Mouse (Mus musculus): Measurements from ENCODE around the gene Sgce. TPM values are rescaled to one million over a fixed set of nuclear protein-coding genes. Genes with fewer than 3 reads are reported as not detected.
A peak's percentile ranks its signal among the peaks of the same experiment; 100 is the strongest.

The Sgce gene
- total and polyA plus RNA-seq, 2 experiments from 2014 or later: 29.7 to 46.2 TPM

- H3K27ac ChIP-seq: no peak overlapping the region
- no peaks in the 10 kb centered on the region for H3K36me3 ChIP-seq (ENCODE audit: insufficient read depth, low read length)
- ATAC-seq: no peak
- TF ChIP-seq CTCF (IDR thresholded peaks at IDR 0.05; ENCODE audit: low read depth): no peak
- H3K9me3 ChIP-seq (ENCODE audit: low read length): 0 out of 2 replicates have a peak, but pooled peaks cover 4% of the 10 kb centered on the region
- H3K4me3 ChIP-seq (ENCODE audit: low read length): no peak overlapping the region
- H3K4me1 ChIP-seq (ENCODE audit: insufficient read depth, low read length): no peaks in the 10 kb centered on the region
- H3K9ac ChIP-seq (replicated peaks; ENCODE audit: low read length): no peak overlapping the region
- 86% methylated on average over 4 of the region's 4 CpGs for WGBS
- no peak for DNase-seq (ENCODE audit: low spot score)
- H3K27me3 ChIP-seq (ENCODE audit: insufficient read depth, low read length): no peaks in the 10 kb centered on the region
- no peak overlapping the region for H3K4me2 ChIP-seq (ENCODE audit: low read depth, low read length)
Measured at GRCm38 (mm10) chr6:4751355-4751754, 4.3 kb upstream of the Sgce start.

GRCm38 (mm10) chr6:4749091-4749490 is 2.1 kb upstream of the Sgce start:
- WGBS: 65% methylated on average over 18 of the region's 22 CpGs
- H3K27ac ChIP-seq: no peak overlapping the region
- ATAC-seq: peak; percentile 96
- H3K4me3 ChIP-seq (ENCODE audit: low read length): peak overlapping the region; percentile 45
- peak overlapping the region; percentile 64 for H3K4me2 ChIP-seq (ENCODE audit: low read depth, low read length)
- no peaks in the 10 kb centered on the region for H3K4me1 ChIP-seq (ENCODE audit: insufficient read depth, low read length)
- H3K9ac ChIP-seq (replicated peaks; ENCODE audit: low read length): no peak overlapping the region
- 0 out of 2 replicates have a peak, but pooled peaks cover 4% of the 10 kb centered on the region for H3K9me3 ChIP-seq (ENCODE audit: low read length)
- no peaks in the 10 kb centered on the region for H3K27me3 ChIP-seq (ENCODE audit: insufficient read depth, low read length)
- H3K36me3 ChIP-seq (ENCODE audit: insufficient read depth, low read length): no peaks in the 10 kb centered on the region
- TF ChIP-seq CTCF (IDR thresholded peaks at IDR 0.05; ENCODE audit: low read depth): peak; percentile 16; the same call in 1 of the 2 replicates
- DNase-seq (ENCODE audit: low spot score): peak; percentile 95

GRCm38 (mm10) chr6:4748506-4748961 is 1.5 kb upstream of the Sgce start:
- WGBS: 50% methylated on average over 15 of the region's 15 CpGs
- DNase-seq (ENCODE audit: low spot score): peak; percentile 68

GRCm38 (mm10) chr6:4747677-4748505 is 884 bp upstream of the Sgce start:
- 55% methylated on average over 71 of the region's 71 CpGs for WGBS
- peak overlapping the region; percentile 35; the same call in 1 of the 2 replicates for H3K9ac ChIP-seq (replicated peaks; ENCODE audit: low read length)
- TF ChIP-seq CTCF (IDR thresholded peaks at IDR 0.05; ENCODE audit: low read depth): no peak
- no peaks in the 10 kb centered on the region for H3K27me3 ChIP-seq (ENCODE audit: insufficient read depth, low read length)
- H3K4me1 ChIP-seq (ENCODE audit: insufficient read depth, low read length): no peaks in the 10 kb centered on the region
- peak overlapping the region; percentile 60; the same call in 1 of the 2 replicates for H3K27ac ChIP-seq
- peak overlapping the region; percentile 64 for H3K4me2 ChIP-seq (ENCODE audit: low read depth, low read length)
- H3K36me3 ChIP-seq (ENCODE audit: insufficient read depth, low read length): no peaks in the 10 kb centered on the region
- ATAC-seq (peak; percentile 22; the same call in 1 of the 2 replicates), DNase-seq (ENCODE audit: low spot score) (peak; percentile 81)
- H3K9me3 ChIP-seq (ENCODE audit: low read length): 0 out of 2 replicates have a peak, but pooled peaks cover 4% of the 10 kb centered on the region
- H3K4me3 ChIP-seq (ENCODE audit: low read length): peak overlapping the region; percentile 45

More at GRCm38 (mm10) chr6:4748506-4748961, 1.5 kb upstream of the Sgce start:
- no peaks in the 10 kb centered on the region for H3K27me3 ChIP-seq (ENCODE audit: insufficient read depth, low read length)
- H3K36me3 ChIP-seq (ENCODE audit: insufficient read depth, low read length): no peaks in the 10 kb centered on the region
- peak overlapping the region; percentile 45 for H3K4me3 ChIP-seq (ENCODE audit: low read length)
- H3K27ac ChIP-seq: peak overlapping the region; percentile 60; the same call in 1 of the 2 replicates
- H3K9me3 ChIP-seq (ENCODE audit: low read length): 0 out of 2 replicates have a peak, but pooled peaks cover 4% of the 10 kb centered on the region
- 0 out of 2 replicates have a peak overlapping the region, but pooled peaks have one; percentile 33 for H3K9ac ChIP-seq (replicated peaks; ENCODE audit: low read length)
- TF ChIP-seq CTCF (IDR thresholded peaks at IDR 0.05; ENCODE audit: low read depth): no peak
- no peaks in the 10 kb centered on the region for H3K4me1 ChIP-seq (ENCODE audit: insufficient read depth, low read length)
- ATAC-seq: peak; percentile 31
- peak overlapping the region; percentile 64 for H3K4me2 ChIP-seq (ENCODE audit: low read depth, low read length)

GRCm38 (mm10) chr6:4746036-4746695 is 841 bp downstream of the Sgce start:
- H3K9ac ChIP-seq (replicated peaks; ENCODE audit: low read length): peak overlapping the region; percentile 62

DNA sequence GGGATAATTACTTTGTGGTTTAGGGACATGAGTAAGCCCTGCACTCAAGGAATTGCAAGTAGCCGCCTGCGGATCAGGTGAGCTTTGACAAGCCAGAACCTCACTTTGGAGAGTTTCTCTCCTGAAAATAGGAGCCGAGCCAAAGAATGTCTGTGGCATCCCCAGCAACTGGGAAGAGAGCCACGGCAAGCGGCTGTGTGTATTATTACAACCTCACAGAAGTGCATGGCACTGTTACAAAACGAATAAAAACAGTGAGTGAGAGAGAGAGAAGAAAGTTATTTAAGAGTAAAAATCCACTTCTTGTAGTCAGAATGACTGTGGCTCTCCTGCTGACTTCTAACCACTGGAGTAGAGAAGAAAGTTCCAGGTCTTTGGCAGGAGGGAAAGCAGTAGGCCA is 6.5 kb downstream of the Sgce start:
- Histone ChIP-seq H3K4me1 (ENCODE audit: insufficient read depth, low read length) (no peaks in the 10 kb centered on the region), H3K9me3 (ENCODE audit: low read length) (no peaks in the 10 kb centered on the region), H3K4me2 (ENCODE audit: low read depth, low read length) (no peak overlapping the region; the same call in 1 of the 2 replicates), H3K27ac (no peak overlapping the region), H3K4me3 (ENCODE audit: low read length) (no peak overlapping the region), H3K9ac (replicated peaks; ENCODE audit: low read length) (no peak overlapping the region), H3K27me3 (ENCODE audit: insufficient read depth, low read length) (no peaks in the 10 kb centered on the region), H3K36me3 (ENCODE audit: insufficient read depth, low read length) (no peaks in the 10 kb centered on the region)
- no peak for ATAC-seq
- peak; percentile 79 for DNase-seq (ENCODE audit: low spot score)
- WGBS: 16% methylated on average over 6 of the region's 6 CpGs
- no peak for TF ChIP-seq CTCF (IDR thresholded peaks at IDR 0.05; ENCODE audit: low read depth)

More at GRCm38 (mm10) chr6:4746036-4746695, 841 bp downstream of the Sgce start:
- peak overlapping the region; percentile 45 for H3K4me3 ChIP-seq (ENCODE audit: low read length)
- H3K27me3 ChIP-seq (ENCODE audit: insufficient read depth, low read length): no peaks in the 10 kb centered on the region
- ATAC-seq (no peak), DNase-seq (ENCODE audit: low spot score) (no peak)
- no peaks in the 10 kb centered on the region for H3K4me1 ChIP-seq (ENCODE audit: insufficient read depth, low read length)
- 51% methylated on average over 22 of the region's 22 CpGs for WGBS
- 0 out of 2 replicates have a peak, but pooled peaks cover 4% of the 10 kb centered on the region for H3K9me3 ChIP-seq (ENCODE audit: low read length)
- H3K36me3 ChIP-seq (ENCODE audit: insufficient read depth, low read length): no peaks in the 10 kb centered on the region
- peak overlapping the region; percentile 65 for H3K4me2 ChIP-seq (ENCODE audit: low read depth, low read length)
- peak overlapping the region; percentile 80 for H3K27ac ChIP-seq
- TF ChIP-seq CTCF (IDR thresholded peaks at IDR 0.05; ENCODE audit: low read depth): no peak
